Mouse (Mus musculus) stomach, embryonic 16.5 days (tissue): ENCODE data around the gene Grm1. TPM values are rescaled to one million over a fixed set of nuclear protein-coding genes. Genes with fewer than 3 reads are reported as not detected.
"Not testable (repeated sequence)": the region's sequence is repeated elsewhere in the genome, so short reads cannot be mapped to it uniquely, and the experiment has no call there.

Experiments
- ATAC-seq: fragments of 200-750 bp; cut with Nextera tagmentation; 2 replicates; pipeline ENCODE4 v1.8.0; 2017; ENCODE audit warnings: moderate number of reproducible peaks, moderate TSS enrichment; ENCODE audit not compliant: insufficient read depth, low FRiP score
- H3K27ac ChIP-seq: fragments of 300-500 bp; sonication (generic); 2 replicates; pipeline ENCODE4 v1.5.1; 2014; ENCODE audit warnings: low read length
- H3K27me3 ChIP-seq: fragments of 300-500 bp; sonication (generic); 2 replicates; pipeline ENCODE4 v1.6.1; 2014; ENCODE audit warnings: low read length, control low read depth, mixed read lengths; ENCODE audit not compliant: control insufficient read depth, insufficient read depth
- H3K36me3 ChIP-seq: fragments of 300-500 bp; sonication (generic); 2 replicates; pipeline ENCODE4 v1.6.1; 2014; ENCODE audit warnings: low read length; ENCODE audit not compliant: control insufficient read depth, insufficient read depth
- H3K4me1 ChIP-seq: fragments of 300-500 bp; sonication (generic); 2 replicates; pipeline ENCODE4 v1.6.1; 2014; ENCODE audit warnings: low read length, control low read depth, mixed read lengths; ENCODE audit not compliant: control insufficient read depth, insufficient read depth
- H3K4me2 ChIP-seq: fragments of 300-500 bp; sonication (generic); 2 replicates; pipeline ENCODE4 v1.6.1; 2014; ENCODE audit warnings: low read depth, low read length, mixed read lengths
- H3K4me3 ChIP-seq: fragments of 300-500 bp; sonication (generic); replicated peaks from 2 replicates; pipeline ENCODE4 v1.5.1; 2014; ENCODE audit warnings: mild to moderate bottlenecking, low read length
- H3K9ac ChIP-seq: fragments of 300-500 bp; sonication (generic); 2 replicates; pipeline ENCODE4 v1.6.1; 2014; ENCODE audit warnings: low read length
- H3K9me3 ChIP-seq: fragments of 300-500 bp; sonication (generic); replicated peaks from 2 replicates; pipeline ENCODE4 v1.6.1; 2016; ENCODE audit warnings: low read length, control low read depth; ENCODE audit not compliant: control insufficient read depth
- WGBS: fragments of 180-500 bp; shearing (Covaris S2); extraction: QIAGEN DNeasy Blood & Tissue Kit; methylation state at CpG from one replicate; pipeline ENCODE4 v1.1.7; 2014; 5-methylcytosine and 5-hydroxymethylcytosine counted together
- polyA plus RNA-seq: library from polyadenylated mRNA; unstranded; fragments of >200 nt; fragmentation: Nextera tagmentation; extraction: Ambion mirVana; gene quantifications from 2 replicates; pipeline ENCODE4 v1.2.1, GENCODE M21; 2015

Grm1 gene
- polyA plus RNA-seq, 1 experiment from 2014 or later, result 0.05 TPM

GRCm38 (mm10) chr10:11061318-11062071 lies 20.7 kb downstream of the Grm1 start:
- Histone ChIP-seq H3K4me3 (no peak overlapping the region), H3K4me2 (no peak overlapping the region), H3K27me3 (no peaks in the 10 kb centered on the region), H3K36me3 (no peaks in the 10 kb centered on the region), H3K27ac (no peak overlapping the region), H3K9ac (no peak overlapping the region), H3K9me3 (no peaks in the 10 kb centered on the region), H3K4me1 (no peaks in the 10 kb centered on the region)
- 64% methylated on average over 10 of the region's 10 CpGs for WGBS
- no peak for ATAC-seq

- Histone ChIP-seq H3K4me2 (no peak overlapping the region), H3K27me3 (no peaks in the 10 kb centered on the region), H3K9ac (no peak overlapping the region), H3K4me3 (no peak overlapping the region), H3K36me3 (no peaks in the 10 kb centered on the region), H3K9me3 (no peaks in the 10 kb centered on the region), H3K27ac (no peak overlapping the region), H3K4me1 (no peaks in the 10 kb centered on the region)
- 83% methylated on average over 7 of the region's 7 CpGs for whole genome bisulfite sequencing
- no peak for ATAC-seq
Observed at GRCm38 (mm10) chr10:11049361-11049760, 32.8 kb downstream of the Grm1 start.

DNA sequence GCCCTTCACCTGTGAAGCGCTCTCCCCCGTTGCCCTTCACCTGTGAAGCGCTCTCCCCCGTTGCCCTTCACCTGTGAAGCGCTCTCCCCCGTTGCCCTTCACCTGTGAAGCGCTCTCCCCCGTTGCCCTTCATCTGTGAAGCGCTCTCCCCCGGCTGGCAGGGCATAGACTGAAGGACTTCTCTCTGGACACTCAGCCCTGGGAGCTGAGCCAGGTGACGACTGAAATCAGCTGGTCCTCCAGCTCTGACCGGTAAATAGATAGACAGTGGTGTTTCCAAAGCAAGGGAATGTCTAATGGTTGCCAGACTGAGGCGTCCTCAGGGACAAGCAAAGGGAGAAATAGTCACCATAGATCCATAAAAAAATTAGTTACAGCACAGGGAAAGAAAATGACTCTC lies 36.7 kb downstream of the Grm1 start:
- not testable (repeated sequence) for H3K9ac ChIP-seq, ATAC-seq
- 49% methylated on average over 11 of the region's 13 CpGs for WGBS

GRCm38 (mm10) chr10:11044455-11045106 lies 37.6 kb downstream of the Grm1 start:
- no peaks in the 10 kb centered on the region for H3K27me3 ChIP-seq
- H3K36me3 ChIP-seq, result no peaks in the 10 kb centered on the region
- H3K4me3 ChIP-seq, result no peak overlapping the region
- H3K27ac ChIP-seq, result no peak overlapping the region
- no peak for ATAC-seq
- no peaks in the 10 kb centered on the region for H3K4me1 ChIP-seq
- 93% methylated on average over 1 of the region's 1 CpGs for WGBS
- H3K9me3 ChIP-seq, result no peaks in the 10 kb centered on the region
- H3K4me2 ChIP-seq, result no peak overlapping the region
- no peak overlapping the region for H3K9ac ChIP-seq

More for the DNA sequence above, 36.7 kb downstream of the Grm1 start:
- H3K36me3 ChIP-seq, H3K9me3 ChIP-seq, H3K4me2 ChIP-seq, H3K27ac ChIP-seq, H3K27me3 ChIP-seq, H3K4me3 ChIP-seq, H3K4me1 ChIP-seq: not testable (repeated sequence)

DNA sequence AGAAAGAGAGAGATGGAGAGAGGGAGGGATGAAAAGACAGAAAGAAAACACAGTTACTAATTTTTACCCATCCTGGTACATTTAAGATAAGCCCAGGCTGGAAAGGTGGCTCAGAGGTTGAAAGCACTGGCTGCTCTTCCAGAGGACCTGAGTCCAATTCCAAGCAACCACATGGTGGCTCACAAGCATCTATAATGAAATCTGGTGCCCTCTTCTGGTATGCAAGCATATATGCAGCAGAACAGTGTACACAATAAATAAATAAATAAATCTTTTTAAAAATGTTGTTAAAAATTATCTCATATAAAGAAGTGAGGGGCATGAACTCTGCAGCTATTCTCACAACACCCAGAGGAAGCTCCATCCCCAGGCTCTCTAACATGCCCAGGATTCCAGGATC lies 42.8 kb downstream of the Grm1 start:
- no peak for ATAC-seq
- no peaks in the 10 kb centered on the region for H3K36me3 ChIP-seq

DNA sequence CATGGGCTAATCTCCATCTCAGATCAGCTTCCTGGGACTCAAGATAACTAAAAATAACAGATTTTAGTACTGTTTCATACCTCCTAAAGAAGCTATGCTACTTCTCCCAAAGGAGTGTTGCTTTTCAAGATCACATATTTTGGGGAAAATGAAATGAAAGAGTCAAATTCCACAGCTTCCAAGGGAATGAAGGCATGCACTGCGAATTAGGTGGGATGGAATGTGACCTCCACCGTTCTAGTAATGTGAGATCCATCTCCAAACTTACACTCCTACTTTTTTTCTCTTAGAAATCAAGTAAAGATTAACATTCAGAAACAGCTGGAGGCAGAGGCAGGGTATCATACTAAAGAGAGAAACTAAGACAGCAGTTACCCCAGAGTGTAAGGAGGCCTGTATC lies 49.9 kb downstream of the Grm1 start:
- no peak overlapping the region for H3K4me3 ChIP-seq
- 39% methylated on average over 2 of the region's 2 CpGs for WGBS

More for the DNA sequence above, 42.8 kb downstream of the Grm1 start:
- no peak overlapping the region for H3K4me3 ChIP-seq
- no peaks in the 10 kb centered on the region for H3K4me1 ChIP-seq
- no peaks in the 10 kb centered on the region for H3K9me3 ChIP-seq
- H3K4me2 ChIP-seq, result no peak overlapping the region
- no peaks in the 10 kb centered on the region for H3K27me3 ChIP-seq
- H3K9ac ChIP-seq, result no peak overlapping the region
- no peak overlapping the region for H3K27ac ChIP-seq

GRCm38 (mm10) chr10:11025764-11026518 lies 56.2 kb downstream of the Grm1 start:
- ATAC-seq, result no peak
- Histone ChIP-seq H3K27ac (no peak overlapping the region), H3K27me3 (no peaks in the 10 kb centered on the region), H3K4me3 (no peak overlapping the region), H3K9ac (no peak overlapping the region), H3K36me3 (no peaks in the 10 kb centered on the region), H3K4me1 (no peaks in the 10 kb centered on the region), H3K4me2 (no peak overlapping the region), H3K9me3 (no peaks in the 10 kb centered on the region)
- WGBS, result 43% methylated on average over 6 of the region's 6 CpGs

More for the DNA sequence above, 49.9 kb downstream of the Grm1 start:
- Histone ChIP-seq H3K9me3 (no peaks in the 10 kb centered on the region), H3K36me3 (no peaks in the 10 kb centered on the region), H3K4me1 (no peaks in the 10 kb centered on the region), H3K27me3 (no peaks in the 10 kb centered on the region), H3K4me2 (no peak overlapping the region), H3K9ac (no peak overlapping the region), H3K27ac (no peak overlapping the region)
- no peak for ATAC-seq

- no peaks in the 10 kb centered on the region for H3K9me3 ChIP-seq
- no peak for ATAC-seq
- H3K4me1 ChIP-seq, result no peaks in the 10 kb centered on the region
- no peak overlapping the region for H3K4me3 ChIP-seq
- H3K36me3 ChIP-seq, result no peaks in the 10 kb centered on the region
- H3K4me2 ChIP-seq, result no peak overlapping the region
- no peak overlapping the region for H3K9ac ChIP-seq
- 77% methylated on average over 2 of the region's 2 CpGs for WGBS
- no peak overlapping the region for H3K27ac ChIP-seq
- no peaks in the 10 kb centered on the region for H3K27me3 ChIP-seq
Observed at GRCm38 (mm10) chr10:11018970-11019531, 63.1 kb downstream of the Grm1 start.

GRCm38 (mm10) chr10:11013653-11014052 lies 68.5 kb downstream of the Grm1 start:
- Histone ChIP-seq H3K27me3 (no peaks in the 10 kb centered on the region), H3K9ac (no peak overlapping the region), H3K4me1 (no peaks in the 10 kb centered on the region), H3K4me3 (no peak overlapping the region), H3K9me3 (no peaks in the 10 kb centered on the region), H3K36me3 (no peaks in the 10 kb centered on the region), H3K4me2 (no peak overlapping the region), H3K27ac (no peak overlapping the region)
- 49% methylated on average over 3 of the region's 3 CpGs for WGBS
- ATAC-seq, result no peak
